Mouse (Mus musculus): ENCODE measurements around the gene Qser1. TPM values are rescaled to one million over a fixed set of nuclear protein-coding genes. Genes with fewer than 3 reads are reported as not detected.
"Not testable (repeated sequence)": the region's sequence is repeated elsewhere in the genome, so short reads cannot be mapped to it uniquely, and the experiment has no call there.

Gene Qser1
- polyA plus RNA-seq, 1 experiment from 2014 or later = 11.0 TPM

DNA sequence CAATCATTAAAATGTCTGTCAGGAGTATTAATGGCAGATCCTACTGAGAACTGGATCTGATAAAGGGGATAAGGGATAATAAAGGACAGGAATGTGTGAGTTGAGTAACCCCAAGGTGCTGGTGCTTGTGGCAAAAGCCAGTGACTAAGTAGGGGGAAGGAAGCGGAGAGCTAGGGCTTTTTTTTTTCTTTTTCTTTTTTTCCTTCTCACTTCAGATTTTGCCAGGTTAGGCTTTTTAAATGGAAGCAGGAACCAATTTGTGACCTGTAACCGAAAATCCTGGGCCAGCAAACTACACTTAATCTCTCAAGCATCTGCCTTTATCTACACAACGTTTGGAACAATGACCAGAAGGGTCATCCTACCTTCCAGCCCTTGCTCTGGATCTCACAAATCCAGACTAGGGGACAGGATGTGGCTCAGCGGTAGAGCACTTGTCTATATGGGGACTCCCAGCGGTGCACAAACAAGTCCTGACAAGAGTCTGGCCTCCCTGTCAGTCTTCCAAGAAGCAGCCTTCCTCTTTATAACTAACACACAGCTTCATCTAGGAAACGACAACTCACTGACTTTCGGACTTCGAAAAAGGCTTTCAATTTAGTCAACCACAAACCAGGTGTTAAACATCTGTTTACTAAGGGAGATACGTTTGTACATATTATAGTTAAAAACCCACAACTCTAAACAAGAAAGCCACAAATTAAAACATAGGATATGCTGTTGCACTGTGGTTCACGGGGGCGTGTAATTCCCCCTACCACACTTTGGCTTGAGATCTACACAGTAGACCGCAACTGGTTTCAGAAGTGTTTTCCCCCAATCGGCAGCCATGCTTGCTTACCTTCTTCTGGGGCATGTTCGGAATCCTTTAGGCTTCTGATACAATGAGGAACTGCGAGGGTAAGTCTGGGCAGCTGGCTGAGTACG is 31.9 kb upstream of the Qser1 start:
- Histone ChIP-seq H3K27me3 (peaks cover 30% of the 10 kb centered on the region), H3K9ac (replicated peaks) (no peak overlapping the region), H3K36me3 (no peaks in the 10 kb centered on the region), H3K27ac (replicated peaks) (no peak overlapping the region), H3K4me2 (replicated peaks) (peak overlapping the region; percentile 98), H3K4me1 (peaks cover 9% of the 10 kb centered on the region; the same call in 1 of the 2 replicates), H3K9me3 (no peaks in the 10 kb centered on the region), H3K4me3 (peak overlapping the region; percentile 58; the same call in 1 of the 2 replicates)
- 33% methylated on average over 16 of the region's 16 CpGs for WGBS
- no peak for ATAC-seq (ENCODE audit: low FRiP score, low read depth)

DNA sequence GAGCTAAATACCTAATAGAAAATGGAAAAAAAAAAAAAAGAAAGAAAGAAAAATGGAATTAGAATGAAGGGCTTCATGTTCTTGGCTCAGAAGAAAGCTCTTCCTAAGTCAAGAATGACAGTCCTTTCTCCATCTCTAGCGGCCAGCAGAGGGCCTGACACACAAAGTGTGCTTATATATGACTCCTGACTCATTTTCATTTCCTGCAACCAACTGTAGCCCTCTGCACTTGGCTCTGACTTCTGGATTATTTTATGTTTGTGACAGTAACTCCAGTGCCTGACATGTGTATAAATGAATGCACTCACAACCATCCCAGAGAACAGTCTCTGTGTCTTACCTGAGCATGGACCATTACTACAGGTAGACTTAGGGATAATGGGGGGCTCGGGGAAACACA is 31.1 kb upstream of the Qser1 start:
- H3K27me3 ChIP-seq = peaks cover 30% of the 10 kb centered on the region
- 57% methylated on average over 2 of the region's 2 CpGs for WGBS
- no peak for ATAC-seq (ENCODE audit: low FRiP score, low read depth)
- no peak overlapping the region for H3K4me3 ChIP-seq
- H3K4me2 ChIP-seq (replicated peaks) = no peak overlapping the region
- no peaks in the 10 kb centered on the region for H3K9me3 ChIP-seq
- H3K9ac ChIP-seq (replicated peaks) = no peak overlapping the region
- no peaks in the 10 kb centered on the region for H3K36me3 ChIP-seq
- peaks cover 9% of the 10 kb centered on the region; the same call in 1 of the 2 replicates for H3K4me1 ChIP-seq
- no peak overlapping the region for H3K27ac ChIP-seq (replicated peaks)

DNA sequence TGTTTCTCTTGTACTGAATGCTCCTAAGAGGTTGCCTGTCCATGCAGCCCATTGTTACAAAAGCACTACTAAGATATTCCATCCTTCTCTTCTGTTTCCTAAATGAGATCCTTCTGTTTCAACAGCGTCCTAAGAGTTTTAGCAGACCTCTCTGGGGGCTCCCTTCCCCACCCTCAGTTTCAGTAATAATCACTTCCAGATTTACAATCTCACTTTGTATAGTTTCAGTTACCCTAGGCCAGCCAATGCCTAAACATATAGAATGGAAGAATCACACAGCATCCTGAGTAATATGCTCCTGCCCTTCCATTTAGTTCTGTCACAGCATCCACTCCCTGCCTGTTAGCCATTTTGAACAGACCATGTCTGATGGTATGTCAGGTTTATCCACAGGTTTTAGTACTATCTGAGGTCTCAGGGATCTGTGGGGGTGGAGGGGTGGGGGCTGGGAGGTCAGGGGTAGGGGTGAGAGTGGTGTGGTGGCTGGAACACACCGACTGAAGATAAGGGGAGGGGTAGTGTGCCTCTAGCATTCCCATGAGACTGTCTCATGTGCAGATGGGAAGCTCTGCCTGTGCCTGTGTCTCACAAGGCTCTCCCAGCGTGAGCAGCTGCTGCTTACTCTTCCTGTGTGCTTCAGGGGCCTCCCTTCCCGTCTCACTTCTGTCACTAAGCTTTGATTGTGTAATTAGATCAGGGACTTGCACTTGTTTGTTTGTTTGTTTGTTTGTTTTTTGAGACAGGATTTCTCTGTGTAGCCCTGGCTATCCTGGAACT is 30.3 kb upstream of the Qser1 start:
- WGBS = 28% methylated on average over 4 of the region's 4 CpGs
- Histone ChIP-seq H3K27ac (replicated peaks) (no peak overlapping the region), H3K9me3 (no peaks in the 10 kb centered on the region), H3K4me3 (no peak overlapping the region), H3K9ac (replicated peaks) (0 out of 2 replicates have a peak overlapping the region, but pooled peaks have one; percentile 5), H3K27me3 (peaks cover 30% of the 10 kb centered on the region), H3K4me2 (replicated peaks) (no peak overlapping the region), H3K36me3 (no peaks in the 10 kb centered on the region), H3K4me1 (peaks cover 9% of the 10 kb centered on the region; the same call in 1 of the 2 replicates)
- no peak for ATAC-seq (ENCODE audit: low FRiP score, low read depth)

DNA sequence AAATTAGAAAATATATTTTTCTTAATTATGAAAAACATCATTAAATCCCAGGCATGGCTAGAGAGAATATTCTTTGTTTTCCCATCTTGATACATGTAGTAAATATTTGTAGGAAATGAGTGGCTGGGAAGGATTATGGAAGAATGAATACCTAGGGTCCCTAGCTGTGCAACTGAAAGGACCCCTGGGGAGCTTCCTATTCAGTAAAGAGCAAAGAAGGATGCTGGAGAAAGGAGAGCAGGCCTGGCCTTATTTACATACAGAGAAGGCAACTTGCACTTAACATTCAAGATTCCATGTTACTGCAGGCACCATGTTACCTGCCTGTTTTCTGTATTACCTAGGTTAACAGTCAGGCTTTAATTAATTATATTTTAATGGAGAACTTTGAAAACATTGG is 26.0 kb upstream of the Qser1 start:
- no peaks in the 10 kb centered on the region for H3K4me1 ChIP-seq
- H3K9me3 ChIP-seq = no peaks in the 10 kb centered on the region

DNA sequence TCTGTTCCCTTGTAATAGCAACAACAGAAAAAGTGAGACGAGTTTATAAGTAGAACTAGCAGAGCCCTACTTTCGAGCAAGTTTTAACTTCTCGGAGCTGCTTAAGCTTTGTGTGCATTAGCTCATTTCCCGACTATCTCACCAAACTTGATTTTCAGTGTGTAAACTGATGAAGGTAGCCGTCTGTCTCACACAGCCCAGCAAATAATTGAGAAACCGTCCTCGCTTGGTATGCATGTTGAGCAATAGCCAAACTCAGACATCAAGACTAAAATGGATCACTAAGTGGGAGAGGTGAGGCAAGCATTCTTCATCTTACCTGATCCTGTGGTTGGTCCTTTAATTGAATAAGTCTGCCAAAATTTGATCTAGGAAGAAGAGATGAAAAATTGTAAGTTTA is 25.2 kb upstream of the Qser1 start:
- no peak for ATAC-seq (ENCODE audit: low FRiP score, low read depth)
- WGBS = 89% methylated on average over 7 of the region's 7 CpGs
- no peak overlapping the region for H3K9ac ChIP-seq (replicated peaks)

More for the DNA sequence above, 26.0 kb upstream of the Qser1 start:
- H3K4me2 ChIP-seq (replicated peaks) = no peak overlapping the region
- H3K9ac ChIP-seq (replicated peaks) = no peak overlapping the region
- no peaks in the 10 kb centered on the region for H3K27me3 ChIP-seq
- no peak overlapping the region for H3K27ac ChIP-seq (replicated peaks)
- no peaks in the 10 kb centered on the region for H3K36me3 ChIP-seq
- no peak overlapping the region for H3K4me3 ChIP-seq
- no peak for ATAC-seq (ENCODE audit: low FRiP score, low read depth)

DNA sequence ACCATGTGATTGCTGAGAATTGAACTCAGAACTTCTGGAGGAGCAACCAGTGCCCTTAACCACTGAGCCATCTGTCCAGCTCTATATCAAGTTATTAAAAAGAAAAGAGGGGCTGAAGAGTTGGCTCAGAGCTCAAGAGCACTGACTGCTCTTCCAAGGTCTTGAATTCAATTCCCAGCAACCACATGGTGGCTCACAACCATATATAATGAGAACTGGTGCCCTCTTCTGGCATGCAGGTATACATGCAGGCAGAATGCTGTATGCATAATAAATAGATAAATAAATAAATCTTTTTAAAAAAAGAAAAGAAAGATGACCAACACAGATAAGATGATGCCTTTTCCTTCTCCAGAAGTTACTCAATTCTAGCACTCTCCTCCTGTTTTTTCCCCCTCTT is 24.4 kb upstream of the Qser1 start:
- Histone ChIP-seq H3K36me3 (no peaks in the 10 kb centered on the region), H3K9me3 (no peaks in the 10 kb centered on the region), H3K27me3 (no peaks in the 10 kb centered on the region), H3K27ac (replicated peaks) (no peak overlapping the region), H3K4me3 (no peak overlapping the region), H3K4me1 (no peaks in the 10 kb centered on the region), H3K9ac (replicated peaks) (no peak overlapping the region), H3K4me2 (replicated peaks) (no peak overlapping the region)
- ATAC-seq (ENCODE audit: low FRiP score, low read depth) = no peak

More for the DNA sequence above, 25.2 kb upstream of the Qser1 start:
- no peak overlapping the region for H3K4me2 ChIP-seq (replicated peaks)
- H3K27ac ChIP-seq (replicated peaks) = no peak overlapping the region
- H3K9me3 ChIP-seq = no peaks in the 10 kb centered on the region
- no peaks in the 10 kb centered on the region for H3K36me3 ChIP-seq
- no peaks in the 10 kb centered on the region for H3K27me3 ChIP-seq
- H3K4me3 ChIP-seq = no peak overlapping the region
- H3K4me1 ChIP-seq = no peaks in the 10 kb centered on the region

DNA sequence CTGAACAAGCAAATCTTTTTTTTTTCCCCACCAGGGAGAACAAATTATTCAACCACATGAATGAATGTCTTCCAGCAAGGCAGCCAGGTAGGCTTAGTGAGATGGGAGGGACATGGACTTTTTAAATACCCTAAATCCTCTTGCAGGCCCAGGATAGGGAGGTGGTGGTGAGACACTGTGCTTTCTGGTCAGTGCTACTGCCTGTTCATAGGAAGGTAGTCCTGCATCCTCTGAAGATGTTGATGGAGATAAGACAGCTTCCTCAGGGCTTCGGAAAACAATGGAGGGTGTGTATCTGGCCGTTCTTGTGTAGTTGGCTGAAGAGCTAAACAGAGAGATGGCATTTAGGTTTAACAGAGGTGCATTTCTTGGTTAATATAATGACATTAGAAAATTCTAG is 15.9 kb upstream of the Qser1 start:
- no peaks in the 10 kb centered on the region for H3K27me3 ChIP-seq
- H3K4me2 ChIP-seq (replicated peaks) = no peak overlapping the region
- H3K9me3 ChIP-seq = no peaks in the 10 kb centered on the region
- no peak for ATAC-seq (ENCODE audit: low FRiP score, low read depth)
- H3K27ac ChIP-seq (replicated peaks) = no peak overlapping the region
- no peak overlapping the region for H3K9ac ChIP-seq (replicated peaks)
- no peak overlapping the region for H3K4me3 ChIP-seq
- H3K4me1 ChIP-seq = no peaks in the 10 kb centered on the region
- no peaks in the 10 kb centered on the region for H3K36me3 ChIP-seq
- 96% methylated on average over 2 of the region's 2 CpGs for WGBS

DNA sequence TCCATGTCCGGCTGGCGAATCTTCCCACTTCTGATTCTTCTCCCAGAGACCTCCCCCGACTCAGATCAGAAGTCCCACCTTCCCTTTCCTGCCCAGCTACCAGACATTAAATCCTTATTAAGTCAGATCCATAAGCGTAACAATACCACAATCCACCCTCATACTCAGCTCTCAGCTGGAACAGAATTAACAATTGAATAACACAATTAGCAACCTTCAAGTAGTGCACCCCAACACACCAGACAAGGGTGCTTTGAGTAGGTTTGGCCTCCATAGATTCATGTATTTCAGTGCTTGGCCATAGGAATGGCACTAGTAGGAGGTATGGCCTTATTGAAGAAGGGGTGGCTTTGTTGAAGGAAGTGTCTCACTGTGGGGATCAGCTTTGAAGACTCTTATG is 9.6 kb upstream of the Qser1 start:
- no peak for ATAC-seq (ENCODE audit: low FRiP score, low read depth)
- Histone ChIP-seq H3K4me1 (no peaks in the 10 kb centered on the region), H3K4me3 (no peak overlapping the region), H3K36me3 (no peaks in the 10 kb centered on the region), H3K4me2 (replicated peaks) (no peak overlapping the region), H3K27me3 (no peaks in the 10 kb centered on the region), H3K9ac (replicated peaks) (no peak overlapping the region), H3K9me3 (no peaks in the 10 kb centered on the region), H3K27ac (replicated peaks) (no peak overlapping the region)
- 85% methylated on average over 4 of the region's 4 CpGs for WGBS

DNA sequence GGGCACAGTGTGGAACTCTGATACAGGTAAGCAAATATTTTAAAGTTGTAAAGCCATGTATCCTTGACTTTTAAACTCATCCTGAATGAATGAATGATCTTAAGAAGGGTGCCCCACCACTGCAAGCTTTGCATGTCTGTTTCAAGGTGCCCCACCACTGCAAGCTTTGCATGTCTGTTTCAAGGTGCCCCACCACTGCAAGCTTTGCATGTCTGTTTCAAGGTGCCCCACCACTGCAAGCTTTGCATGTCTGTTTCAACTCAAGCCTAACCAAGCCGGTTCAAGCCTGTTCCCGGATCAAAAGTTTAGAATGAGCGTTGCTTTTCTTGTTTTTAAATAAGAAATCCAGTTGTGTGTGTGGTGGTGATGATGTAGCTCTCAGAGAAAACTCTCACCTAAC is 2.2 kb upstream of the Qser1 start:
- not testable (repeated sequence) for H3K4me2 ChIP-seq (replicated peaks); H3K36me3 ChIP-seq; ATAC-seq (ENCODE audit: low FRiP score, low read depth); H3K4me3 ChIP-seq; H3K27me3 ChIP-seq; H3K27ac ChIP-seq (replicated peaks); H3K9ac ChIP-seq (replicated peaks); H3K9me3 ChIP-seq
- WGBS = 88% methylated on average over 3 of the region's 3 CpGs
- peaks cover 20% of the 10 kb centered on the region for H3K4me1 ChIP-seq

DNA sequence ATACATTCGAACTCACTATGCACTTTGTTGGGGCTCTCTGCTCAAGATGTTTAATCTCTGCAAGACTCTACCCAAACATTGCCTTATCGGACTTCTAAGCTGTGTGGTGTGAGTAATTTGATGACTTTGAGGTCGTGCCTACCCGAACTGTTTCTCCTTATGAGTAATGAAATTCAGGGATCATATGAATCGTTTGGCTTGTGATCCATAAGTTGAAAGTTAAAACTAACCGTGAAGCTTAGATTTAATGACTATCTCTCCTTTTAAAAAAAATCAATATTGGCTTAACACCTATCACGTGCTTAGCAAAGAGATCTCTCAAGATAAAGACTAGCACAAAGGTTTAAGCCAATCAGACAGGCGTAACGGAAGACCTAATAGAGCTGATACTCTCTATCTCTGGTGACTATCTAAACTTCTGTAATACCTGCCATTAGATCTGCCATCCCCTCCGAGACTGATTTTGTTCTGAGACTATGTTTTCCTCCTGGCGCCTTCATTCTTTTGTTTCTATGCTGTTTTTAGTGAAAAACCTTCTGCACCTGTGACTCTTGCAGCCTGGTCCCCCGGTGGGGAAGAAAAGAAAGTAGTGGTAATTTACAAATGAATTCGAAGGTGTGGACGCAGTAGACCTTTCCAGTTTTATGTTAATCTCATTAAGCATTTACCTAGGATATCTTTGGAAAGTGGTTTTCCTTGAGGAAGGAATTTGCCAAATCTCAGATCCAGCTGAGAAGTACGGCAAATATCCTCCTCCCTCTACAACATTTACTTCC is 1.2 kb upstream of the Qser1 start:
- peak overlapping the region; percentile 95 for H3K4me3 ChIP-seq
- peaks cover 29% of the 10 kb centered on the region for H3K4me1 ChIP-seq
- no peak for ATAC-seq (ENCODE audit: low FRiP score, low read depth)
- H3K4me2 ChIP-seq (replicated peaks) = peak overlapping the region; percentile 64
- H3K27me3 ChIP-seq = no peaks in the 10 kb centered on the region
- H3K9me3 ChIP-seq = no peaks in the 10 kb centered on the region
- H3K27ac ChIP-seq (replicated peaks) = peak overlapping the region; percentile 99
- peak overlapping the region; percentile 99 for H3K9ac ChIP-seq (replicated peaks)
- 2% methylated on average over 15 of the region's 15 CpGs for WGBS
- H3K36me3 ChIP-seq = no peaks in the 10 kb centered on the region

DNA sequence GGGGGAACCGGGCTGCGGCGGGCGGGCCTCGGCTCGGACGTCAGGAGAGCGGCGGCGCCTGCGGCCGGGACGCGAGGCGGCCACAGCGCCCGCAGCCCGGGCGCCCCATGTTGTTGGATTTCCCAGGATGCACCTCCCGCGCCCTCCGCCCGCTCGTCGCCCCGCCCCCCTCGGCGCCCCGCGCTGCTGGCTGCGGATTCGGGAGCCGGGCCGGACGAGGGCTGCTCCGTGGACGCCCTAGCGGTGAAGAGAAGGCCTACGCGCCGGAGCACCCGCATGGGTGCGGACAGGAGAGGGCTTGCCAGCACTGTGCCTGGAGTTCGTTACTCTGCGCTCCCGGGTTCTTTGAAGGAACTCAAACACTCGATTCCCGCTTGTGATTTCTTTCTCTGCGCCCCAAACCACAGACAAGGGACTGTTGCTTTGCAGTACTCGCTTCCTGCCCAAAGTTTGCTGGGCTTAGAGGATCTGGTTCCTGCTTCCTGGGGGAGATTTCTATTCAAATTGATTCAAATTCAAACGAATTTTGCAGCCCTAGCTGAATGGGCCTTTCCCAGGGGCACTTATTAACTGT is 393 bp upstream of the Qser1 start:
- no peaks in the 10 kb centered on the region for H3K9me3 ChIP-seq
- peak overlapping the region; percentile 95 for H3K4me3 ChIP-seq
- H3K36me3 ChIP-seq = no peaks in the 10 kb centered on the region
- WGBS = under 1% methylated on average over 45 of the region's 51 CpGs
- H3K9ac ChIP-seq (replicated peaks) = peak overlapping the region; percentile 99
- peak; percentile 97 for ATAC-seq (ENCODE audit: low FRiP score, low read depth)
- peak overlapping the region; percentile 99 for H3K27ac ChIP-seq (replicated peaks)
- peak overlapping the region; percentile 64 for H3K4me2 ChIP-seq (replicated peaks)
- H3K27me3 ChIP-seq = no peaks in the 10 kb centered on the region
- peaks cover 31% of the 10 kb centered on the region for H3K4me1 ChIP-seq

All from midbrain, embryonic 12.5 days (tissue).